Mouse (Mus musculus): ENCODE results near the gene Rbm38.

GRCm38 (mm10) chr2:173063219-173063618 lies 42.9 kb downstream of the Rbm38 start:
- no peak for TF ChIP-seq POLR2A (IDR thresholded peaks at IDR 0.05; ENCODE audit: borderline replicate concordance, extremely low read depth, low read depth, low read length)
- TF ChIP-seq CTCF (IDR thresholded peaks at IDR 0.05; ENCODE audit: insufficient read depth, low read length): no peak
